Comparison of ENCODE assay signal across 19 mouse cellular contexts in genomic region chr11:52089291-52089690, GRCm38 (mm10). TPM values are rescaled to one million over a fixed set of nuclear protein-coding genes. Genes with fewer than 3 reads are reported as not detected.
DNase-seq lines count a peak whose midpoint lies in the region; ATAC-seq and TF ChIP-seq lines count a peak whose summit lies in the region.
"Had no signal": no experiment of that assay in that cellular context is flagged by ENCODE, and none has a peak within 500 bp of the region (broad histone marks: within the 10 kb centered on the region; RNA-seq: fewer than 3 reads in every experiment).

No protein-coding gene starts in this region.

- peak overlapping the region; percentile 70 for H3K27ac ChIP-seq in heart, postnatal 0 days (ENCODE audit: low read depth)
- no peak overlapping the region for H3K27ac ChIP-seq in lung, embryonic 16.5 days (ENCODE audit: low read length)
- H3K27ac ChIP-seq: left cerebral cortex, adult 2 months; liver, embryonic 13.5 days; neural tube, embryonic 12.5 days had no signal

- no peak; the same call in 1 of the 2 replicates for ATAC-seq in heart, postnatal 0 days (ENCODE audit: insufficient read depth, low read depth)
- ATAC-seq in lung, embryonic 16.5 days (ENCODE audit: low read depth), result peak; percentile 50; the same call in 1 of the 2 replicates
- ATAC-seq: midbrain, embryonic 16.5 days had no signal

- no peak overlapping the region for H3K4me3 ChIP-seq in heart, postnatal 0 days (ENCODE audit: low read depth, low read length)
- no peak overlapping the region for H3K4me3 ChIP-seq in lung, embryonic 16.5 days (ENCODE audit: low read length)
- H3K4me3 ChIP-seq: left cerebral cortex, adult 2 months; liver, embryonic 13.5 days; neural tube, embryonic 12.5 days had no signal

- peak; percentile 50 for DNase-seq in gastrocnemius, adult 18-20 months (ENCODE audit: low spot score)
- DNase-seq in gastrocnemius, postnatal 14 days, result no peak
- DNase-seq in heart, postnatal 0 days (ENCODE audit: low spot score), result peak; percentile 46
- DNase-seq in heart, postnatal 4 days, result no peak
- DNase-seq in lung, postnatal 14 days, result no peak
- no peak for DNase-seq in right cerebral cortex, adult 18-20 months
- no peak for DNase-seq in embryo, embryonic 11 days
- DNase-seq: cerebellum, adult 11-12 months; liver, embryonic 13.5 days; thymus, postnatal 36 days had no signal

- WGBS in heart, postnatal 0 days, result 36% methylated on average over 8 of the region's 8 CpGs
- 30% methylated on average over 8 of the region's 8 CpGs for WGBS in lung, embryonic 16.5 days

- peak overlapping the region; percentile 28; the same call in 1 of the 2 replicates for H3K4me2 ChIP-seq in heart, postnatal 0 days (ENCODE audit: low read depth, low read length)
- H3K4me2 ChIP-seq in lung, embryonic 16.5 days (ENCODE audit: low read depth, low read length), result no peak overlapping the region
- H3K4me2 ChIP-seq: liver, embryonic 13.5 days; neural tube, embryonic 12.5 days had no signal

- intact Hi-C loops in gastrocnemius, postnatal 14 days (cut with DNase I; ENCODE audit: low total_unique reads), result no loop called here

- TF ChIP-seq EP300 in heart, postnatal 0 days (IDR thresholded peaks at IDR 0.05; ENCODE audit: low read depth), result no peak

- TF ChIP-seq CTCF in heart, postnatal 0 days (IDR thresholded peaks at IDR 0.05; ENCODE audit: low read depth), result no peak

- H3K27me3 ChIP-seq in heart, postnatal 0 days (ENCODE audit: control insufficient read depth, insufficient read depth, low read length), result no peaks in the 10 kb centered on the region
- H3K27me3 ChIP-seq in lung, embryonic 16.5 days (ENCODE audit: control insufficient read depth, insufficient read depth, low read depth, low read length), result no peaks in the 10 kb centered on the region
- H3K27me3 ChIP-seq: CH12.LX; neural tube, embryonic 12.5 days had no signal

- peak overlapping the region; percentile 34 for H3K9ac ChIP-seq in heart, postnatal 0 days (replicated peaks; ENCODE audit: low read depth, low read length)
- H3K9ac ChIP-seq in lung, embryonic 16.5 days (ENCODE audit: low read length), result no peak overlapping the region
- H3K9ac ChIP-seq: liver, embryonic 13.5 days; neural tube, embryonic 12.5 days had no signal

- peaks cover 8% of the 10 kb centered on the region; the same call in 1 of the 2 replicates for H3K4me1 ChIP-seq in heart, postnatal 0 days (ENCODE audit: control insufficient read depth, insufficient read depth)
- H3K4me1 ChIP-seq in lung, embryonic 16.5 days (replicated peaks; ENCODE audit: control insufficient read depth, insufficient read depth, low read length), result peaks cover 17% of the 10 kb centered on the region
- H3K4me1 ChIP-seq: neural tube, embryonic 12.5 days had no signal

- no peaks in the 10 kb centered on the region for H3K36me3 ChIP-seq in heart, postnatal 0 days (replicated peaks; ENCODE audit: control insufficient read depth, insufficient read depth, low read length)
- no peaks in the 10 kb centered on the region for H3K36me3 ChIP-seq in lung, embryonic 16.5 days (ENCODE audit: control insufficient read depth, insufficient read depth, low read length)
- H3K36me3 ChIP-seq: liver, embryonic 13.5 days; neural tube, embryonic 12.5 days had no signal

- H3K9me3 ChIP-seq in heart, postnatal 0 days (replicated peaks; ENCODE audit: control insufficient read depth, low read length), result no peaks in the 10 kb centered on the region
- H3K9me3 ChIP-seq in lung, embryonic 16.5 days (ENCODE audit: control insufficient read depth, low read length), result no peaks in the 10 kb centered on the region
- H3K9me3 ChIP-seq: liver, embryonic 13.5 days; neural tube, embryonic 12.5 days had no signal

RNA-seq across cellular contexts. Expression of gene Ppp2ca, which starts 9.2 kb away (rescaled TPM):
- 10 to 100 TPM; 38.8 to 50.3 TPM for total RNA-seq in gastrocnemius, adult 18-20 months (2021)
- 10 to 100 TPM; 40.8 to 41.4 TPM for total RNA-seq in gastrocnemius, postnatal 14 days (2021)
- 68.0 and 77.5 TPM in 2 replicates for total RNA-seq in heart, postnatal 0 days (2014; rRNA removed; ENCODE audit: low replicate concordance)
- 48.8 and 53.3 TPM in 2 replicates for polyA plus RNA-seq in heart, postnatal 0 days (2015; fragmentation: Nextera tagmentation; extraction: Ambion mirVana)
- total RNA-seq in heart, postnatal 4 days (2021), result 10 to 100 TPM; 86.3 to 87.2 TPM
- polyA plus RNA-seq in lung, embryonic 16.5 days (2015; fragmentation: Nextera tagmentation; extraction: Ambion mirVana), result 57.8 and 62.7 TPM in 2 replicates

RNA-seq across cellular contexts. Expression of gene Olfr1373, which starts 56.0 kb away (rescaled TPM):
- total RNA-seq in gastrocnemius, adult 18-20 months (2021), result not detected
- not detected for total RNA-seq in gastrocnemius, postnatal 14 days (2021)
- total RNA-seq in heart, postnatal 0 days (2014; rRNA removed; ENCODE audit: low replicate concordance), result not detected in 2 replicates
- not detected in 2 replicates for polyA plus RNA-seq in heart, postnatal 0 days (2015; fragmentation: Nextera tagmentation; extraction: Ambion mirVana)
- total RNA-seq in heart, postnatal 4 days (2021), result not detected
- polyA plus RNA-seq in lung, embryonic 16.5 days (2015; fragmentation: Nextera tagmentation; extraction: Ambion mirVana), result not detected in 2 replicates
- total RNA-seq: adrenal gland, adult 18-20 months; CH12.LX; common myeloid progenitor, adult 5-6 weeks; granulocyte monocyte progenitor cell, adult 5-6 weeks; left cerebral cortex, adult 2 months had no signal
- polyA plus RNA-seq: frontal cortex, adult 2 months; liver, embryonic 13.5 days; midbrain, embryonic 16.5 days; neural tube, embryonic 12.5 days had no signal

Comparison
In these comparisons a context has a peak if more than half of its experiments do, and no peak if none do; other contexts are left out.
1. DNase-seq: peak in gastrocnemius, adult 18-20 months (single experiment) and heart, postnatal 0 days (single experiment); none in gastrocnemius, postnatal 14 days (single experiment), heart, postnatal 4 days (single experiment), lung, postnatal 14 days (single experiment), right cerebral cortex, adult 18-20 months (single experiment) and embryo, embryonic 11 days (single experiment).